Mouse (Mus musculus): ENCODE data around the gene March4. TPM values are rescaled to one million over a fixed set of nuclear protein-coding genes. Genes with fewer than 3 reads are reported as not detected.

March4 gene
- polyA plus RNA-seq, 1 experiment: not detected

DNA sequence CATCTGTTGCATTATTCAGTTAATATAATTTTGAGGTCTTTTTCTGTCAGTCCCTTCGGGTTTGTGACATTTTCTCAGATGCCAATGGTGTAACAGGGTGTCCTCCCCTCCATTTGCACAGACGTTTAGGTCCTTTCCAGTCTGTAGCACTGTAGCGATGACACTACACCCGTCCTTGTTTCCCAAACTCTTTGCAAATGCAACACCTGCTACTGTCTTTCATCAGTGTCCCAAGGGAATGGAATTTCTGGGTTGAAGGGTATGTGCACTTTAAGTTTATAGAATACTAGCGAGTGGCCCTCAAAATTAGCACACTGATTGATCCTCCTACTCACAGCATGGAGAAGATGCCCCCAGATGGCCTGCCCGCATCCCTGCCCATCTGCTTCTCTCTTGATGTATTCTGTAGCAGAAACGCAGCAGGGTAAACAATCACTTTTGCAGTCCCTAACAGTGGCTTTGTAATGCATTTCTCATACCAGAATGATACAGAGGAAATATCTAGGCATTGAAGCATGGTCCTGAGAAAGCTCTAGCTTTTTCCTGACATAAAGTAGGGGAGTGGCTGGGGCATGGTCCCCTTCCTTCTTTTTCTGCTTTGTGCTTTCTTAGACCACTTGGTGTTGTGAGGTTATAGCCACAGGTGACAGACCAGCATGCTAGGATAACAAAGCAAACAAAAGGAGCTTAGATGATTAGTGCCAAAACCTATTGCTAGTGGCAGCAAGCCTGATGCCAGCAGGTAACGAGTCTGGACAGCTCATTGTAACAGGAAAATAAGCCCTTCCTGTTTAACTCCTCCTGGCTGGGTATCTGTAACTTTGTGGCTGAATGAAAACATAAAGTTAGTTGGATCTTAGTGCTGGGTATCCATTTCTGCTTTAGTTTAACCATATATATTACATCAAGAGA is 117.7 kb downstream of the March4 start:
- no peak for TF ChIP-seq POLR2A (IDR thresholded peaks at IDR 0.05; ENCODE audit: insufficient read depth, low read depth, low read length)
- TF ChIP-seq CTCF (IDR thresholded peaks at IDR 0.05; ENCODE audit: insufficient read depth, low read depth, low read length): no peak
- Histone ChIP-seq H3K4me1 (ENCODE audit: control insufficient read depth, insufficient read depth, low read length) (0 out of 2 replicates have a peak, but pooled peaks cover 5% of the 10 kb centered on the region), H3K4me3 (ENCODE audit: insufficient read depth, low read depth, low read length) (no peak overlapping the region), H3K27ac (ENCODE audit: insufficient read depth, low read depth, low read length) (no peak overlapping the region)
- WGBS: 82% methylated on average over 8 of the region's 8 CpGs

DNA sequence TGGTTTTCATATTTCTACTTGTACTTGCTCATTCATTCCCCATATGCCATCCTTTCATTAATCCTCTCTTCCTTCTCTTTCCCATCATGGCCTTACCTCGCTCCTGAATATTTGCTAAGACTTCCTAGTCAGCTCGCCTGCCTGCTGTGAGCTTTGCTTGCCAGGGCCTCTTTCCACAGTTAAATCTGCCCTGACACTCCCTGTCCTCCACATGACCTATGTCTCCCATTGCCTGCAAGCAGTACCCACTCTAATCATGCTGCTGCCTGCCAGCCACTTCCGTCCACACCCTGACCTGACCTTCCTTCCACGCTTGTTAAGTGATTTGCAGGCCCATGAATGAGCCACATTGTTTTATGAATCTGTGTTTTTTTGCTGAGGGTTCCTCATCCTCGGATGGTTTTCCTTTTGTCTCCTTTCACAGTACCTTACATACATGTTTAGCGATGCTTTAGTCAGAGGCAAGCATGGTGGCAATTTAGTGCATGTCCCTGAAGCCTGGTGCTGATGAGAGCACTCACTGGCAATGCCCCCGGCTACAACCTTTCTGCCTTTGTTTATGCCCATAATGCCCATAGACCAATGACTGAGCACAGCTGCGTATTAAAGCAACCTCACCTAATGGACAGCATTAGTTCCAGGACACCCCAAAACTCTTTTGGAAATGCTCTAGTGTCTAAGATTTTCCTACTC is 122.0 kb downstream of the March4 start:
- H3K4me1 ChIP-seq (ENCODE audit: control insufficient read depth, insufficient read depth, low read length): 0 out of 2 replicates have a peak, but pooled peaks cover 5% of the 10 kb centered on the region
- TF ChIP-seq POLR2A (IDR thresholded peaks at IDR 0.05; ENCODE audit: insufficient read depth, low read depth, low read length) (no peak), CTCF (IDR thresholded peaks at IDR 0.05; ENCODE audit: insufficient read depth, low read depth, low read length) (no peak)
- 76% methylated on average over 8 of the region's 8 CpGs for WGBS
- H3K4me3 ChIP-seq (ENCODE audit: insufficient read depth, low read depth, low read length): no peak overlapping the region
- no peak overlapping the region for H3K27ac ChIP-seq (ENCODE audit: insufficient read depth, low read depth, low read length)

DNA sequence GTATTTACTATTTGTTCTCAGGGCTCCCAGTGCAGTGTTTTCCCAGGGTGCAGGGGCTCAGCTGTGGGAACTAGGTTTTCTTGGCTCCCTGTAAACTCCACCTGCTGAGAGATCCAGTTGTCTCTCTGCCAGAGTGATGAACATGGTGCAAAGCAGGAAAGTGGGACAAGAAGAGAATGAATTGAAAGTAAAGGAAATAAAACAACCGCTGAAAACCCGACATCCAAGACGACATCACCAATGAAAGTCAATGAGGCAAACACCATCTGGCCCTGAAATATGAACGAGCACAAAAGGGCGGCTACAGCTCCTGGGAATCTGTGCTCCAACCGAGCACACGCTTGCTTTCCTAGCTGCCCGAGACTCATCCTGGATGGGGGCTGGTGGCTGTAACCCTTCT is 122.6 kb downstream of the March4 start:
- Histone ChIP-seq H3K4me1 (ENCODE audit: control insufficient read depth, insufficient read depth, low read length) (0 out of 2 replicates have a peak, but pooled peaks cover 5% of the 10 kb centered on the region), H3K4me3 (ENCODE audit: insufficient read depth, low read depth, low read length) (no peak overlapping the region), H3K27ac (ENCODE audit: insufficient read depth, low read depth, low read length) (no peak overlapping the region)
- whole genome bisulfite sequencing: 40% methylated on average over 8 of the region's 8 CpGs
- TF ChIP-seq POLR2A (IDR thresholded peaks at IDR 0.05; ENCODE audit: insufficient read depth, low read depth, low read length): no peak
- TF ChIP-seq CTCF (IDR thresholded peaks at IDR 0.05; ENCODE audit: insufficient read depth, low read depth, low read length): no peak

DNA sequence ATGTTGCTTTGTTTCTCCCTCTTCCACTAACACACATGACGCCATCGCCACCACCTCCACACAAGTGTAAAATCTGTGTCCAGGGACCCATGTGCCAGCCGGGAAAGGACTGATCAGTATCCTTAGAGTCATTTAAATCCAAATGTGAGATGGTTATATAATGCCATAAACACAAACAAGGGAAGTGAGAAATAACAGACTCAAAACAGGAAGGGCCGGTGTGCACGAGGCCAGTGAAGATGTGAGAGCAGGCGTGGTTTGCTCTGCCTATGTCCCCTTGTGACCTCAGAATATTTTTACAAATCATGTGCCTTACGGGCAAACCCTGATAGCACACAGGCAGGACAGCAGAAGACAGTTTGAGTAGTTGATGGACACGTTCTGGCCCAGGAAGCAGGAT is 123.5 kb downstream of the March4 start:
- Histone ChIP-seq H3K27ac (ENCODE audit: insufficient read depth, low read depth, low read length) (no peak overlapping the region), H3K4me1 (ENCODE audit: control insufficient read depth, insufficient read depth, low read length) (0 out of 2 replicates have a peak, but pooled peaks cover 5% of the 10 kb centered on the region), H3K4me3 (ENCODE audit: insufficient read depth, low read depth, low read length) (no peak overlapping the region)
- TF ChIP-seq POLR2A (IDR thresholded peaks at IDR 0.05; ENCODE audit: insufficient read depth, low read depth, low read length) (no peak), CTCF (IDR thresholded peaks at IDR 0.05; ENCODE audit: insufficient read depth, low read depth, low read length) (no peak)
- WGBS: 93% methylated on average over 8 of the region's 8 CpGs

DNA sequence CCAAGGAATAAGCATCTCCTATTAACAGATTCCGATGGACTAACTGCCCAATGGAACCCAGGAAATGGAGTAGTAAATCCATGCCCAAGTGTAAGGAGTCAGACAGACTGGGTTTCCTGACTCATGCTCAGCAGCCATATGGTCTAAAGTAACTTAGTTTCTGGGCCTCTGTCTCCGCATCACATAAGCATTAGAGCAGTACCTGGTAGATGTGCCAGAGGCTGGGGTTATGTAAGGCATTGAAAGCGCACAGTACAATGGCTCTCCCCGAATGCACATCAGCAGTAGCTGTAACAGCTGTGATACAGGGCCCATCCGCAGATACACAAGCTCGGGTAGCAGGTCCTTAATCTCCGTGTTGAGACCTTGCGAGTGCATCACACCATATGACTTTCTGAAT is 125.6 kb downstream of the March4 start:
- TF ChIP-seq CTCF (IDR thresholded peaks at IDR 0.05; ENCODE audit: insufficient read depth, low read depth, low read length): no peak
- no peak for TF ChIP-seq POLR2A (IDR thresholded peaks at IDR 0.05; ENCODE audit: insufficient read depth, low read depth, low read length)
- WGBS: 93% methylated on average over 8 of the region's 8 CpGs
- 0 out of 2 replicates have a peak, but pooled peaks cover 5% of the 10 kb centered on the region for H3K4me1 ChIP-seq (ENCODE audit: control insufficient read depth, insufficient read depth, low read length)
- no peak overlapping the region for H3K4me3 ChIP-seq (ENCODE audit: insufficient read depth, low read depth, low read length)
- no peak overlapping the region for H3K27ac ChIP-seq (ENCODE audit: insufficient read depth, low read depth, low read length)

DNA sequence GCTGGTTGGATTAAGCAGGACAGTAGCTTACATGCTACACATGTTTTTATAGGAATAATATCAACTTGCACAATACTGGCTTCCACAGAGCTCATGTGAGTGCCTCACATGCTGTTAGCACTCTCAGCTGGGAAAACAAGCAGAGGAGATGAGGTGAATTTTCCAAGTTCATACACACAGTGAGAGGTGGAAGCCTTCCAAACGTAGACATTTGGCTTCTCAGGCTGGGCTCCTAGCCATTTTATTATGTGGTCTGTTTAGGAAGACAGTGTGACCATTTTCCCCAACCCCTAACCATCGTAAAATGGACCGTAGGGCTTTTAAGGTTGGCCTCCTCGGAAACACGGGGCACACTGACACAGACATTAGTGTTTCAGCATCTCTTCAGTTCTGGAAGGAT is 126.8 kb downstream of the March4 start:
- WGBS: 75% methylated on average over 5 of the region's 5 CpGs
- H3K27ac ChIP-seq (ENCODE audit: insufficient read depth, low read depth, low read length): no peak overlapping the region
- 0 out of 2 replicates have a peak, but pooled peaks cover 5% of the 10 kb centered on the region for H3K4me1 ChIP-seq (ENCODE audit: control insufficient read depth, insufficient read depth, low read length)
- no peak overlapping the region for H3K4me3 ChIP-seq (ENCODE audit: insufficient read depth, low read depth, low read length)
- TF ChIP-seq POLR2A (IDR thresholded peaks at IDR 0.05; ENCODE audit: insufficient read depth, low read depth, low read length): no peak
- TF ChIP-seq CTCF (IDR thresholded peaks at IDR 0.05; ENCODE audit: insufficient read depth, low read depth, low read length): no peak

DNA sequence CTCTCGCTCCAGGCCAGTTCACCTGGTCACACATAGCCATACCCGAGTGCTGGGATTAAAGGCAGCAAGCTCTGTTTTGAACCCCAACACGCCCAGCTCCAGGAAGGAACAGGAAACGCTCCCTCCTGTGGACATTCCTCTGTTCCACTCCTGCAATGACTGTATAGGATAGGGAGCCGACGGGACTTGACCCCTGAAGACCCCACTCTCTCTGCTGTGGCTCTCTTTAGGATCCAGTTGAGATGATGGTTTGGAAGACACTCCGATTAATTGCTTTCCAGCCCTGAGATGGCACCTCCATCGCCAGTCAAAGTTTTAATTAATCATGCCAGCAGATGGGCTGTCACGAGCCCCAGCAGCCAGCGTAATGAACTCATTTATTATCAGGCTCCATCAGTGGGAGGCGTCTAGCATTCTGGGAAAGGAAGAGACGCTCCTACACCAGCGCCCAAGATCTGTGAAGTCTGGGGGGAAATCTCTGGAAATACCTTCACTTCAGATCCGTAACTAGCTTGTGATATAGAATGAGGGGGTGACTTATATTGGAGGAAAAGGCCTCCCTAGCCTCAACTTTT is 130.1 kb downstream of the March4 start:
- Histone ChIP-seq H3K4me1 (ENCODE audit: control insufficient read depth, insufficient read depth, low read length) (no peaks in the 10 kb centered on the region), H3K27ac (ENCODE audit: insufficient read depth, low read depth, low read length) (no peak overlapping the region), H3K4me3 (ENCODE audit: insufficient read depth, low read depth, low read length) (no peak overlapping the region)
- TF ChIP-seq POLR2A (IDR thresholded peaks at IDR 0.05; ENCODE audit: insufficient read depth, low read depth, low read length): no peak
- TF ChIP-seq CTCF (IDR thresholded peaks at IDR 0.05; ENCODE audit: insufficient read depth, low read depth, low read length): no peak
- 83% methylated on average over 14 of the region's 14 CpGs for WGBS

DNA sequence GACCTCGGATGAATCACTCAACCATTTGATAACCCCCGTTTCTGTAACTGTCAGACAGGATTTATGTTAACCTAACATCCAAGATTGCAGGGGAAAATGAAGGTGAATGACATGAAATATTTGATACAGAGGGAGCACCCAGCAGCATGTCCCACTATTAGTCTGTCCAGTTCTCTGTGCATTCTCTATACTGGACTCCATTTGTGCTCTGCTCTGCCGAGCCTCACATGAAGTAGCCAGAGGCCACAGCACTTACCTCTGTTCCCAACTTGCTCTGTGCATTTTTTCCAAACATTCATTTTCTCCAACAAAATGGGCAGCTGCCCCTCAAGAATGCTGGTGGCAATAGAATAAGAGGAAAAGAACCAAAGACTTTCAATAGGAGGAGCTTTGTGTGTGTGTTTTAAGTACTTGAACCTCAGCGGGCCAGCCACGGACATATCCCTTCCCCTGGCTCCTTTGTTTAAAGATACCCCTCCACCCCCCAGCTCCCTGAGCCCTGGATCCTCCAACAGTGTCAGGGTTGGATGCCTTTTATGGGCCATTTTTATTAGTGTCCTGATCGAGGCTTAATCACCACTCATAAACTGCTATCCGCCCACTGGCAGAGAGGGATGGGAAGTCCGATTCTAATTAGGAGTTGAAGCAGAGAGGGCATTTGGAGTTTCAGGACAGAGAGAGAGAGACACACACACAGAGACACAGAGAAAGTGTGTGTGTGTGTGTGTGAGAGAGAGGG is 135.2 kb downstream of the March4 start:
- no peaks in the 10 kb centered on the region for H3K4me1 ChIP-seq (ENCODE audit: control insufficient read depth, insufficient read depth, low read length)
- 74% methylated on average over 8 of the region's 8 CpGs for WGBS
- H3K27ac ChIP-seq (ENCODE audit: insufficient read depth, low read depth, low read length): no peak overlapping the region
- no peak overlapping the region for H3K4me3 ChIP-seq (ENCODE audit: insufficient read depth, low read depth, low read length)
- TF ChIP-seq POLR2A (IDR thresholded peaks at IDR 0.05; ENCODE audit: insufficient read depth, low read depth, low read length) (no peak), CTCF (IDR thresholded peaks at IDR 0.05; ENCODE audit: insufficient read depth, low read depth, low read length) (no peak)

Data from olfactory bulb, adult 2 months (tissue).